Mouse (Mus musculus): ENCODE results near the gene Cxcl16. TPM values are rescaled to one million over a fixed set of nuclear protein-coding genes. Genes with fewer than 3 reads are reported as not detected.

Gene Cxcl16
- polyA plus RNA-seq, 1 experiment from 2014 or later, result 9.7 TPM

- H3K4me3 ChIP-seq (ENCODE audit: low read length), result peak within 1 kb of the TSS; percentile 56
- H3K9me3 ChIP-seq (ENCODE audit: low read length), result 0 out of 2 replicates have a peak, but pooled peaks cover 5% of the 10 kb centered on the region
- peak within 1 kb of the TSS; percentile 91 for H3K4me2 ChIP-seq (replicated peaks; ENCODE audit: low read depth, low read length)
- H3K27me3 ChIP-seq (ENCODE audit: insufficient read depth, low read length), result 0 out of 2 replicates have a peak, but pooled peaks cover 10% of the 10 kb centered on the region
- peaks cover 11% of the 10 kb centered on the region; the same call in 1 of the 2 replicates for H3K4me1 ChIP-seq (ENCODE audit: insufficient read depth, low read length)
- 19% methylated on average over 31 of the region's 32 CpGs for WGBS
- peak; percentile 19; the same call in 1 of the 2 replicates for ATAC-seq (ENCODE audit: low FRiP score, low TSS enrichment)
- H3K36me3 ChIP-seq (ENCODE audit: insufficient read depth, low read length), result no peaks in the 10 kb centered on the region
- no peak within 1 kb of the TSS for H3K27ac ChIP-seq (ENCODE audit: low read length)
- H3K9ac ChIP-seq (replicated peaks; ENCODE audit: low read length), result peak within 1 kb of the TSS; percentile 62
Measured at GRCm38 (mm10) chr11:70458688-70459600, 840 bp downstream of the Cxcl16 start, which contains the start of gene Zmynd15. Zmynd15 (plus strand) TSS chr11:70459433.

- 0 out of 2 replicates have a peak, but pooled peaks cover 7% of the 10 kb centered on the region for H3K36me3 ChIP-seq (ENCODE audit: insufficient read depth, low read length)
- H3K9ac ChIP-seq (replicated peaks; ENCODE audit: low read length), result no peak overlapping the region
- H3K9me3 ChIP-seq (ENCODE audit: low read length), result no peaks in the 10 kb centered on the region
- peaks cover 15% of the 10 kb centered on the region for H3K4me1 ChIP-seq (ENCODE audit: insufficient read depth, low read length)
- no peak overlapping the region for H3K27ac ChIP-seq (ENCODE audit: low read length)
- no peak overlapping the region for H3K4me3 ChIP-seq (ENCODE audit: low read length)
- 91% methylated on average over 9 of the region's 9 CpGs for WGBS
- no peak overlapping the region for H3K4me2 ChIP-seq (replicated peaks; ENCODE audit: low read depth, low read length)
- H3K27me3 ChIP-seq (ENCODE audit: insufficient read depth, low read length), result no peaks in the 10 kb centered on the region
- ATAC-seq (ENCODE audit: low FRiP score, low TSS enrichment), result no peak
Measured at GRCm38 (mm10) chr11:70453261-70454044, 6.3 kb downstream of the Cxcl16 start.

GRCm38 (mm10) chr11:70451797-70452498 lies 7.8 kb downstream of the Cxcl16 start, which contains the start of gene Med11:
Med11 (plus strand) TSS chr11:70451919.
- Histone ChIP-seq H3K27me3 (ENCODE audit: insufficient read depth, low read length) (no peaks in the 10 kb centered on the region), H3K4me3 (ENCODE audit: low read length) (peak within 1 kb of the TSS; percentile 78), H3K4me1 (ENCODE audit: insufficient read depth, low read length) (peaks cover 15% of the 10 kb centered on the region), H3K9ac (replicated peaks; ENCODE audit: low read length) (peak within 1 kb of the TSS; percentile 94), H3K36me3 (ENCODE audit: insufficient read depth, low read length) (0 out of 2 replicates have a peak, but pooled peaks cover 7% of the 10 kb centered on the region), H3K27ac (ENCODE audit: low read length) (peak within 1 kb of the TSS; percentile 98), H3K4me2 (replicated peaks; ENCODE audit: low read depth, low read length) (peak within 1 kb of the TSS; percentile 63), H3K9me3 (ENCODE audit: low read length) (no peaks in the 10 kb centered on the region)
- under 1% methylated on average over 46 of the region's 46 CpGs for WGBS
- ATAC-seq (ENCODE audit: low FRiP score, low TSS enrichment), result peak; percentile 99

DNA sequence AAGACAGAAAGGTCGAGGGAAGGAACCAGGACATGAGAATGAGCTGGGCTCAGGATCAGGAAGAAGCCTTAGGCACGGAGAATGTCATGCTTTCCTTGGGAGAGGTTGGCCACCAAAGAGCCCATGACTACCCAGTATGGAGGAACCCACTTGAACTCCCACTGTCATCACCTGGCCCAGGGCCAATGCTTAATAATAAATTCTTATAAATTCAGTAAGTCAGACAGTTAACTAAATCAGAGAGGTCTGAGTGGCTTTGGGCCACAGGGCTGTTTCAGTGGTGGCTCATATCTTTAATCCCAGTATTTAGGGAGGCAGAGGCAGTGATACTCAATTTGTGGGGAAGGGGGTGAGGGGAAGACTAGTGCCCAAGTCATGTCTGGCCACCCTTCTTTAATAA lies 8.9 kb downstream of the Cxcl16 start:
- Histone ChIP-seq H3K9ac (replicated peaks; ENCODE audit: low read length) (no peak overlapping the region), H3K9me3 (ENCODE audit: low read length) (no peaks in the 10 kb centered on the region), H3K4me1 (ENCODE audit: insufficient read depth, low read length) (peaks cover 15% of the 10 kb centered on the region), H3K27ac (ENCODE audit: low read length) (no peak overlapping the region), H3K4me3 (ENCODE audit: low read length) (no peak overlapping the region; the same call in 1 of the 2 replicates), H3K4me2 (replicated peaks; ENCODE audit: low read depth, low read length) (no peak overlapping the region), H3K36me3 (ENCODE audit: insufficient read depth, low read length) (0 out of 2 replicates have a peak, but pooled peaks cover 7% of the 10 kb centered on the region), H3K27me3 (ENCODE audit: insufficient read depth, low read length) (no peaks in the 10 kb centered on the region)
- ATAC-seq (ENCODE audit: low FRiP score, low TSS enrichment), result no peak
- 77% methylated on average over 2 of the region's 2 CpGs for WGBS

DNA sequence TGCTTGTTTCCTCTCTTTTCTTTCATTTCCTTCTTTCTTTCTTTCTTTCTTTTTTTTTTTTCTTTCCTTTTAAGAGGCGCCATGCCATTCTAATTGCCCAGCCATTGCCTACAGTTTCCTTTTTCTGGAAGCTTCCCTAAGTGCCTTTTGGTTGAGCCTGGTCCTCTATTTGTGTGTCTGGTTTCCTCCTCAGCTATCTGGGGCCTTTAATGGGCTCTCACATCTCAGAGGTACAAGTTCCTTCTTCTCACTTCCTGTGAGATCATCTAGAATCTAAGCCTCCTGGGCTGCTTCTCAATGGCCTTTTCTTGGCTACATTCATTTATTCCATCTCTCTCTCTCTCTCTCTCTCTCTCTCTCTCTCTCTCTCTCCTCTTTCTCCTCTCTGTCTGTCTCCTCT lies 12.4 kb downstream of the Cxcl16 start:
- peaks cover under 1% of the 10 kb centered on the region for H3K4me1 ChIP-seq (ENCODE audit: insufficient read depth, low read length)
- ATAC-seq (ENCODE audit: low FRiP score, low TSS enrichment), result no peak
- no peak overlapping the region for H3K4me2 ChIP-seq (replicated peaks; ENCODE audit: low read depth, low read length)
- H3K27ac ChIP-seq (ENCODE audit: low read length), result no peak overlapping the region
- H3K9ac ChIP-seq (replicated peaks; ENCODE audit: low read length), result no peak overlapping the region
- H3K9me3 ChIP-seq (ENCODE audit: low read length), result no peaks in the 10 kb centered on the region
- no peak overlapping the region for H3K4me3 ChIP-seq (ENCODE audit: low read length)
- H3K27me3 ChIP-seq (ENCODE audit: insufficient read depth, low read length), result no peaks in the 10 kb centered on the region
- WGBS, result 64% methylated on average over 1 of the region's 1 CpGs
- H3K36me3 ChIP-seq (ENCODE audit: insufficient read depth, low read length), result no peaks in the 10 kb centered on the region

DNA sequence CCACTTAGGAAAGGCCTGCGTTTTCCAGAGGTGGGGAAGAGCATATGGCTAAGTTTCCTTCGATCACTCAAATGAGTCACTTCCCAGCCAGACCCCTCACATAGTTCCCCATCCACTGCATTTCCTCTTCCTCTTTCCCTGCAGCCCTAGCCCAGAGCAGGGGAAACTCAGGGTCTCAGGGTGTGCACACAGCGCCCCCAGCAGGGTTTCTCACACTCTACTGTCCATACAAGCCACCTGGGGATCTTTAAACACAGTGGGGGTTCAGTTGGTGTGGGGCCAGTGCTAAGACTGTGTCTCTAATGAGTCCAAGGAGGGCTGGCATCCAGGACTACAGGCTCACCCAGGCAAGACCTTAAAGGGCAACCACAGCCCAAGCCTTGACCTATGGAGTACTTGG lies 13.0 kb downstream of the Cxcl16 start:
- H3K36me3 ChIP-seq (ENCODE audit: insufficient read depth, low read length), result no peaks in the 10 kb centered on the region
- H3K27ac ChIP-seq (ENCODE audit: low read length), result no peak overlapping the region
- H3K4me3 ChIP-seq (ENCODE audit: low read length), result no peak overlapping the region
- no peak for ATAC-seq (ENCODE audit: low FRiP score, low TSS enrichment)
- no peaks in the 10 kb centered on the region for H3K4me1 ChIP-seq (ENCODE audit: insufficient read depth, low read length)
- WGBS, result 46% methylated on average over 3 of the region's 3 CpGs
- H3K9me3 ChIP-seq (ENCODE audit: low read length), result no peaks in the 10 kb centered on the region
- no peak overlapping the region for H3K4me2 ChIP-seq (replicated peaks; ENCODE audit: low read depth, low read length)
- no peak overlapping the region for H3K9ac ChIP-seq (replicated peaks; ENCODE audit: low read length)
- H3K27me3 ChIP-seq (ENCODE audit: insufficient read depth, low read length), result no peaks in the 10 kb centered on the region

- Histone ChIP-seq H3K9ac (replicated peaks; ENCODE audit: low read length) (no peak overlapping the region), H3K4me3 (ENCODE audit: low read length) (no peak overlapping the region), H3K36me3 (ENCODE audit: insufficient read depth, low read length) (peaks cover 6% of the 10 kb centered on the region), H3K4me1 (ENCODE audit: insufficient read depth, low read length) (no peaks in the 10 kb centered on the region), H3K9me3 (ENCODE audit: low read length) (no peaks in the 10 kb centered on the region), H3K27me3 (ENCODE audit: insufficient read depth, low read length) (no peaks in the 10 kb centered on the region), H3K27ac (ENCODE audit: low read length) (no peak overlapping the region), H3K4me2 (replicated peaks; ENCODE audit: low read depth, low read length) (no peak overlapping the region)
- 78% methylated on average over 6 of the region's 6 CpGs for WGBS
- no peak for ATAC-seq (ENCODE audit: low FRiP score, low TSS enrichment)
Measured at GRCm38 (mm10) chr11:70444667-70445066, 15.1 kb downstream of the Cxcl16 start.

DNA sequence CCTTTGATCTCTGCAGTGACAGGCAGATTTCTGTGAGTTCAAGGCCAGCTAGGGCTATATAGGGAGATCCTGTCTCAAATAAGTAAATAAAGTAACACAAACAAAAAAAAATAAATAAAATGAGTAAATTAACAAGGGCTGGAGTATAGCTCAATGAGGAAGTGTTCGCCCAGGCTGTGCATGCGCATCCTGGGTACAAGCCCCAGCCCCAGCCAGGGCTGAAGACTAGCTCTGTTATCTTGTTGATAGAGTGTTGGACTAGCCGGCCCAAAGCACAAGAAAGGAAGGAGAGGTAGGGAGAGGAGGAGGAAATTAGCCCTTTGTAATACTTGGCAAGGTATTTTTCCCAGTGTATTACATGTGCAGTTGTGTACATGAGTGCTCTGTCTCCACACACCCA lies 15.8 kb downstream of the Cxcl16 start:
- H3K9me3 ChIP-seq (ENCODE audit: low read length), result no peaks in the 10 kb centered on the region
- H3K27ac ChIP-seq (ENCODE audit: low read length), result no peak overlapping the region
- no peak for ATAC-seq (ENCODE audit: low FRiP score, low TSS enrichment)
- H3K9ac ChIP-seq (replicated peaks; ENCODE audit: low read length), result no peak overlapping the region
- no peaks in the 10 kb centered on the region for H3K27me3 ChIP-seq (ENCODE audit: insufficient read depth, low read length)
- H3K4me2 ChIP-seq (replicated peaks; ENCODE audit: low read depth, low read length), result no peak overlapping the region
- H3K36me3 ChIP-seq (ENCODE audit: insufficient read depth, low read length), result peaks cover 13% of the 10 kb centered on the region
- no peaks in the 10 kb centered on the region for H3K4me1 ChIP-seq (ENCODE audit: insufficient read depth, low read length)
- 87% methylated on average over 3 of the region's 3 CpGs for WGBS
- H3K4me3 ChIP-seq (ENCODE audit: low read length), result no peak overlapping the region

- 91% methylated on average over 7 of the region's 7 CpGs for WGBS
- H3K27ac ChIP-seq (ENCODE audit: low read length), result no peak overlapping the region
Measured at GRCm38 (mm10) chr11:70441882-70442281, 17.9 kb downstream of the Cxcl16 start.

More at GRCm38 (mm10) chr11:70441882-70442281, 17.9 kb downstream of the Cxcl16 start:
- ATAC-seq (ENCODE audit: low FRiP score, low TSS enrichment), result no peak
- Histone ChIP-seq H3K27me3 (ENCODE audit: insufficient read depth, low read length) (no peaks in the 10 kb centered on the region), H3K4me3 (ENCODE audit: low read length) (no peak overlapping the region), H3K9ac (replicated peaks; ENCODE audit: low read length) (no peak overlapping the region), H3K4me2 (replicated peaks; ENCODE audit: low read depth, low read length) (no peak overlapping the region), H3K36me3 (ENCODE audit: insufficient read depth, low read length) (peaks cover 30% of the 10 kb centered on the region), H3K9me3 (ENCODE audit: low read length) (no peaks in the 10 kb centered on the region), H3K4me1 (ENCODE audit: insufficient read depth, low read length) (no peaks in the 10 kb centered on the region)

All from kidney, embryonic 16.5 days (tissue).